Mouse (Mus musculus): Measurements from ENCODE around the gene Rbx1. TPM values are rescaled to one million over a fixed set of nuclear protein-coding genes. Genes with fewer than 3 reads are reported as not detected.

The Rbx1 gene
- total RNA-seq, 1 experiment from 2014 or later: 125 TPM

DNA sequence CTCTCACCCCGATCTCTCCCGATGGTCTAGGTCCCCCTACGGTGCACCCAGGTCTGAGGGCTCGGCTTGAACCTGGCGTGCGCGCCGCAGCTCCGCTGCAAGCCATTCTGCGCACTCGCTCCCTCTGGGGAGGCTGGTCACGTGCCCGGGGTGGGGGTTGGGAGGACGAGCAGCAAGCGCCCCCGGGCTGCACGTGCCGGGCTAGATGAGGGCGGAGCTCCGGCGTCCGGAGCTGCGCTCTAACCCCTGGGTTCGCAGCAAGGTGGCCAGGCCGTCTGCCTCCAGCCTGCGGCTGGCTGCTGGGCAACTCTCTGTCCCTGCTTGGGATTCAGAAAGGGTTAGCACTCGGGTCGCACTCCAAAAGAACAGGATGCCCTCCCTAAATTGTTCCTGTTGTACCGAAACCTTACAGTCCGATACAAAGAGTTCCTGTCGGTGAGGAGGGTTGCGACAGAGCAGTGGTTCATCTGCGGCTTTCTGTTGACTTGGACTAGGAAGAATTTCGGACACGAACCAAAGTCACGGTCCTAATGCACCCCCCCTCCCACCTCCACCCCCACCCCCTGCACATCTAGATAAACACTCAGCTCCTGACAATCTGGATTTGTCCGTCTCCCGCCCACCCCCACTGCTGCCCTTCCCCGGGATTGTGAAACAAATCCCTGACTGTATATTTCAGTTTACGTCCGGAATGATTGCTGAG, 57.2 kb downstream of the Rbx1 start:
- ATAC-seq (replicated peaks in 1 of 2; ENCODE audit: insufficient read depth in 1 of 2, low FRiP score in 2 of 2, low TSS enrichment in 1 of 2, low read depth in 1 of 2, poor library complexity in 2 of 2, severe bottlenecking in 2 of 2): peak; percentile 63 to 78

- no peak for ATAC-seq (replicated peaks in 1 of 2; ENCODE audit: insufficient read depth in 1 of 2, low FRiP score in 2 of 2, low TSS enrichment in 1 of 2, low read depth in 1 of 2, poor library complexity in 2 of 2, severe bottlenecking in 2 of 2)
Measured at GRCm38 (mm10) chr15:81523901-81524300, 57.8 kb downstream of the Rbx1 start.

Other genes starting within 250 kb of the Rbx1 start
- gene Mchr1, start 230.8 kb upstream of the Rbx1 start, total RNA-seq (2017): 0.19 TPM in 1 of 2 replicates, not detected in the other
- gene Slc25a17, start 105.5 kb upstream of the Rbx1 start, total RNA-seq (2017): 72.7 and 97.1 TPM in 2 replicates
- gene St13, start 66.2 kb upstream of the Rbx1 start, total RNA-seq (2017): 311 and 331 TPM in 2 replicates
- gene Xpnpep3, start 66.2 kb upstream of the Rbx1 start, total RNA-seq (2017): 14.6 and 17.1 TPM in 2 replicates
- not detected in 2 replicates for gene Dnajb7, start 58.0 kb upstream of the Rbx1 start, total RNA-seq (2017)
- 32.7 and 48.0 TPM in 2 replicates for gene Ep300, start 119.1 kb downstream of the Rbx1 start, total RNA-seq (2017)
- gene L3mbtl2, start 197.6 kb downstream of the Rbx1 start, total RNA-seq (2017): 21.2 and 22.8 TPM in 2 replicates
- gene Chadl, start 231.0 kb downstream of the Rbx1 start, total RNA-seq (2017): 0.19 and 0.69 TPM in 2 replicates